Mouse (Mus musculus) CD8-positive naive resting alpha-beta T cell, adult 57 days (primary cell): Measurements from ENCODE around the gene Olfr472. TPM values are rescaled to one million over a fixed set of nuclear protein-coding genes. Genes with fewer than 3 reads are reported as not detected.

Experiments used
- total RNA-seq: library from RNA; stranded (reverse); gene quantifications from one replicate; pipeline ENCODE4 v1.2.4, GENCODE M21; 2023

Olfr472 gene
- 0.18 TPM for total RNA-seq

DNA sequence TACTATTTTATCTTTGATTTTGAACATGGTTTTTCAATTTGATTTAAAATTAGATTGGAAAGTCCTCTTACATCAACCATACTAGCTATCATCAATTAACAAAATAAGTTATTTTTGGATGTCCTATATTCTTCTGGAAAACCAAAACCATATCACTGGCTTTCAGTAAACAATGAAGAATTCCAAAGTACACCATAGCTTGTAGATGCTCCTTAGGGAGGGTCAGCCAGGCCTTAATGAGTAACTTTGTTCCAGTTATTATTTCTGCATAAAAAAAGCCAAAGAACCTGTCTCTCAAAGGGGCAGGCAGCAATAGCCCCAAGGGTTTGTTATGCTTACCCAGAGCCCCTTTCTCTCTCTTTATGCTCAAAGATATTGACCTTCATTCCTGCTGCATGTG, at the start of gene Olfr472:
Olfr472 (plus strand) TSS at position 301 of the 400 bp plus-strand sequence.

GRCm38 (mm10) chr7:107930146-107930545, 32.4 kb downstream of the Olfr472 start, which contains the start of gene Olfr473:
Gene Olfr473 (plus strand): TSS chr7:107930446.

GRCm38 (mm10) chr7:107954343-107954742, 56.6 kb downstream of the Olfr472 start, which contains the start of gene Olfr474:
Gene Olfr474 (plus strand): TSS chr7:107954643.

Other genes starting within 250 kb of the Olfr472 start
- gene Cyb5r2, start 139.9 kb upstream of the Olfr472 start, total RNA-seq: not detected
- not detected for gene Ovch2, start 96.7 kb upstream of the Olfr472 start, total RNA-seq
- not detected for gene Olfr467, start 85.6 kb upstream of the Olfr472 start, total RNA-seq
- not detected for gene Olfr469, start 72.4 kb upstream of the Olfr472 start, total RNA-seq
- not detected for gene Olfr470, start 50.4 kb upstream of the Olfr472 start, total RNA-seq
- gene Olfr473, start 32.5 kb downstream of the Olfr472 start, total RNA-seq: not detected
- gene Olfr474, start 56.7 kb downstream of the Olfr472 start, total RNA-seq: not detected
- gene Olfr476, start 66.9 kb downstream of the Olfr472 start, total RNA-seq: not detected
- gene Olfr477, start 88.8 kb downstream of the Olfr472 start, total RNA-seq: 0.18 TPM
- gene Olfr478, start 136.1 kb downstream of the Olfr472 start, total RNA-seq: not detected
- not detected for gene Olfr479, start 152.8 kb downstream of the Olfr472 start, total RNA-seq
- gene Olfr480, start 169.4 kb downstream of the Olfr472 start, total RNA-seq: not detected
- not detected for gene Olfr481, start 182.0 kb downstream of the Olfr472 start, total RNA-seq
- 1.3 TPM for gene Olfr482, start 199.7 kb downstream of the Olfr472 start, total RNA-seq
- gene Olfr483, start 202.9 kb downstream of the Olfr472 start, total RNA-seq: not detected
- not detected for gene Olfr484, start 229.5 kb downstream of the Olfr472 start, total RNA-seq